Mouse (Mus musculus) heart, postnatal 4 days (tissue): Measurements from ENCODE around the gene AI661453. TPM values are rescaled to one million over a fixed set of nuclear protein-coding genes. Genes with fewer than 3 reads are reported as not detected.
"Not testable (repeated sequence)": the region's sequence is repeated elsewhere in the genome, so short reads cannot be mapped to it uniquely, and the experiment has no call there.

ENCODE experiments used
- DNase-seq: peaks from one replicate; pipeline ENCODE4 v3.0.0; 2021
- total RNA-seq, 2 experiments: library from RNA; stranded (reverse); gene quantifications; 2 replicates each; pipeline ENCODE4 v1.2.3; 2021

The AI661453 gene
- total RNA-seq, 2 experiments from 2014 or later = 2.2 to 3.5 TPM

- DNase-seq = no peak
Observed at GRCm38 (mm10) chr17:47468063-47468462, 31.6 kb downstream of the AI661453 start.

- DNase-seq = peak; percentile 40
Observed at GRCm38 (mm10) chr17:47468466-47468865, 32.1 kb downstream of the AI661453 start.

- no peak for DNase-seq
Observed at GRCm38 (mm10) chr17:47469642-47470041, 33.2 kb downstream of the AI661453 start.

GRCm38 (mm10) chr17:47470121-47470520 lies 33.7 kb downstream of the AI661453 start:
- DNase-seq = no peak

- peak; percentile 61 for DNase-seq
Observed at GRCm38 (mm10) chr17:47470686-47471085, 34.3 kb downstream of the AI661453 start.

- no peak for DNase-seq
Observed at GRCm38 (mm10) chr17:47472435-47473350, 36.3 kb downstream of the AI661453 start.

GRCm38 (mm10) chr17:47473434-47473974 lies 37.1 kb downstream of the AI661453 start:
- DNase-seq = peak; percentile 67

- no peak for DNase-seq
Observed at GRCm38 (mm10) chr17:47474250-47474649, 37.8 kb downstream of the AI661453 start.

- no peak for DNase-seq
Observed at GRCm38 (mm10) chr17:47475181-47475580, 38.8 kb downstream of the AI661453 start.

- DNase-seq = no peak
Observed at GRCm38 (mm10) chr17:47475714-47476113, 39.3 kb downstream of the AI661453 start.

- no peak for DNase-seq
Observed at GRCm38 (mm10) chr17:47479887-47480286, 43.5 kb downstream of the AI661453 start.

GRCm38 (mm10) chr17:47482401-47482800 lies 46.0 kb downstream of the AI661453 start:
- DNase-seq = peak; percentile 84

GRCm38 (mm10) chr17:47484241-47484921 lies 48.0 kb downstream of the AI661453 start:
- no peak for DNase-seq

- DNase-seq = no peak
Observed at GRCm38 (mm10) chr17:47484993-47485392, 48.6 kb downstream of the AI661453 start.

- no peak for DNase-seq
Observed at GRCm38 (mm10) chr17:47485791-47486190, 49.4 kb downstream of the AI661453 start.

- DNase-seq = no peak
Observed at GRCm38 (mm10) chr17:47490791-47491190, 54.4 kb downstream of the AI661453 start.

- DNase-seq = no peak
Observed at GRCm38 (mm10) chr17:47492731-47493130, 56.3 kb downstream of the AI661453 start.

- no peak for DNase-seq
Observed at GRCm38 (mm10) chr17:47493653-47494052, 57.2 kb downstream of the AI661453 start.

- no peak for DNase-seq
Observed at GRCm38 (mm10) chr17:47494132-47494531, 57.7 kb downstream of the AI661453 start.

GRCm38 (mm10) chr17:47501531-47501930 lies 65.1 kb downstream of the AI661453 start:
- no peak for DNase-seq

- DNase-seq = peak; percentile 92
Observed at GRCm38 (mm10) chr17:47501946-47502706, 65.7 kb downstream of the AI661453 start, which contains the start of gene Taf8. Taf8 (minus strand) TSS chr17:47502292.

GRCm38 (mm10) chr17:47502707-47503045 lies 66.3 kb downstream of the AI661453 start:
- not testable (repeated sequence) for DNase-seq
